Mouse (Mus musculus) C2C12 (cell line): Measurements from ENCODE around the gene Samd4b. TPM values are rescaled to one million over a fixed set of nuclear protein-coding genes. Genes with fewer than 3 reads are reported as not detected.

Experiments used
- H3K27me3 ChIP-seq: one replicate; pipeline ENCODE4 v1.6.1; 2011; ENCODE audit not compliant: control insufficient read depth, insufficient read depth, insufficient read length
- H3K36me3 ChIP-seq: one replicate; pipeline ENCODE4 v1.6.1; 2011; ENCODE audit not compliant: control insufficient read depth, insufficient read depth
- H3K4me3 ChIP-seq: one replicate; pipeline ENCODE4 v1.5.1; 2011; ENCODE audit warnings: mild to moderate bottlenecking, control low read depth; ENCODE audit not compliant: poor library complexity, insufficient read depth, severe bottlenecking
- H3K79me2 ChIP-seq: one replicate; pipeline ENCODE4 v1.6.1; 2011; ENCODE audit not compliant: control insufficient read depth, insufficient read depth
- H3K79me3 ChIP-seq: one replicate; pipeline ENCODE4 v1.6.1; 2011; ENCODE audit warnings: low read depth, control low read depth
- H3ac ChIP-seq: one replicate; pipeline ENCODE3; 2011; ENCODE audit warnings: low read depth; ENCODE audit not compliant: control insufficient read depth, insufficient read length
- CEBPB ChIP-seq: IDR thresholded peaks from one replicate; pipeline ENCODE4 v1.6.1; 2011; ENCODE audit warnings: low read depth, mild to moderate bottlenecking, control low read depth, moderate library complexity
- CTCF ChIP-seq: IDR thresholded peaks from one replicate; pipeline ENCODE4 v1.5.1; 2011; ENCODE audit not compliant: control insufficient read depth, insufficient read depth, insufficient read length
- FOSL1 ChIP-seq: IDR thresholded peaks from one replicate; pipeline ENCODE4 v1.8.0; 2011; ENCODE audit warnings: mild to moderate bottlenecking, low read length; ENCODE audit not compliant: poor library complexity, insufficient read depth, severe bottlenecking
- MAX ChIP-seq: IDR thresholded peaks from one replicate; pipeline ENCODE4 v1.6.1; 2011; ENCODE audit warnings: mild to moderate bottlenecking, control low read depth
- MYOD1 ChIP-seq: IDR thresholded peaks from one replicate; pipeline ENCODE4 v1.6.1; 2011; ENCODE audit warnings: low read depth; ENCODE audit not compliant: control insufficient read depth, insufficient read length
- MYOG ChIP-seq: IDR thresholded peaks from one replicate; pipeline ENCODE4 v1.6.1; 2011; ENCODE audit not compliant: control insufficient read depth, insufficient read length; ENCODE audit errors: extremely low read depth
- USF1 ChIP-seq: IDR thresholded peaks from one replicate; pipeline ENCODE4 v1.6.1; 2011; ENCODE audit warnings: low read depth, mild to moderate bottlenecking, control low read depth, moderate library complexity
- polyA plus RNA-seq: library from polyadenylated mRNA; unstranded; fragments of >200 nt; fragmentation: generic; extraction: Trizol; gene quantifications from one replicate; pipeline ENCODE4 v1.2.1, GENCODE M21; 2012; ENCODE audit warnings: missing spikeins

Samd4b gene
- polyA plus RNA-seq, 1 experiment, result 42.6 TPM

GRCm38 (mm10) chr7:28370051-28370450 lies 227.9 kb downstream of the Samd4b start:
- no peak overlapping the region for H3K4me3 ChIP-seq
- no peak overlapping the region for H3ac ChIP-seq
- peaks cover 38% of the 10 kb centered on the region for H3K79me2 ChIP-seq
- no peak for TF ChIP-seq MYOG
- no peak for TF ChIP-seq CTCF
- no peak for TF ChIP-seq USF1
- TF ChIP-seq MAX, result no peak
- no peak for TF ChIP-seq MYOD1
- TF ChIP-seq FOSL1, result no peak
- TF ChIP-seq CEBPB, result no peak
- H3K27me3 ChIP-seq, result no peaks in the 10 kb centered on the region
- H3K36me3 ChIP-seq, result peaks cover 8% of the 10 kb centered on the region
- H3K79me3 ChIP-seq, result peaks cover 17% of the 10 kb centered on the region

DNA sequence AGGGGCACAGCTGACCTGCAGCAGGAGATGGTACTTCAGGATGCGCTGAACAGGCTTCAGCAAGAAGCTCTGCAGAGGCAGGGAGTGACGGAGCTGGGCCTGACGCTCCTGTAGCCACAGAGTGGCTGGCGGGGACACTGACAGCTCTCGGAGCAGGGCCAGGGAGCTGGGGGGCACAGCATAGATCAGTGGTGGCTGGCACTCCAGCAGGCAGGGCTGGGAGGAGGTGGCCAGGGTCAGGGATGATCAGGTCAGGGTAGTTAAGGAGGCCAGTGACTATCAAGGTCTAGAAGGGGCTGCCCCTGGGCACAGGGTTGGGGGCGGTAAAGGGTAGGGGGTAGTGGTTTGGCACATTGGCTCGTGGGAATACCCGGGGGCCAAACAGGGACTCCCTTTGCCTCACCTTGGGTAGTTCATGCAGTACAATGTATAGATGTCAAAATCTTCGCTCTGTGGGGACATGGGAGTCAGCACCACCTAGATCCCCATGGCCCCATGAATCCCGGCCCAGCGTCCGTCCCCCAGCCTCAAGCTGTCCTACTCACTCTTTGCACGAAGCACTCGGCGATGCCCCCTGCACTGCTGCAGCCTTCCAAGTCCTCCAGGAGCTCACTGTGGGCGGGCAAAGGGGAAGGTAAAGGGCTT lies 229.5 kb downstream of the Samd4b start:
- peaks cover 15% of the 10 kb centered on the region for H3K36me3 ChIP-seq
- no peak overlapping the region for H3K4me3 ChIP-seq
- no peak overlapping the region for H3ac ChIP-seq
- peaks cover 38% of the 10 kb centered on the region for H3K79me2 ChIP-seq
- TF ChIP-seq MYOD1 (no peak), MYOG (no peak), FOSL1 (no peak)
- H3K27me3 ChIP-seq, result no peaks in the 10 kb centered on the region
- peaks cover 17% of the 10 kb centered on the region for H3K79me3 ChIP-seq

DNA sequence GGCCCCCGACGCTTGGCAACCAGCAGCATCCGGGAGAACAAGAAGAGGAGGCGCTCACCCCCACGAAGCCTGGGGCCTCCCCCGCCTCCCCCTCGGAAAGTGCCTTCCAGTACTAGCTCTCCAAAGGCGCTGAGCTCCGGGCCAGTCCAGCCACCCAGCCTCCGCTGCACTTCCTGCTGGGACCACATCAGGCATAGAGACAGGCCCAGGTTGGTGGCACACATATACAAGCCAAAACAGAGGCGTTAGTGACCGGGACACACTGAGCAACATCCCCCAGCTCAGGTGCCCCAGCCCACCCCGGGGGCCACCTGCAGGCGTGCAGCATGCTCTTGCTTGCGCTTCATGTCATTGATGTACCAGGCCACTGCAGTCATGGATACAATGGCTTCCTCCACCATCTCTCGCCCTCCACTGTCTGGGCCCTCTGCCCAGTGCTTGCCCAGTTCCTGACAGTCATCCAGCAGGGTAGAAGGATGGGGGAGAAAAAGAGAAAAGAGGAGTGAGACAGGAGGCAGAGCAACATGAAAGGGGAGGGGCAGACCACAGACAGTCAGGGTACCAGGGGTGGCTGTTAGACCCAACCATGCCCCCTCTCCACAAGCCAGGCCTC lies 230.2 kb downstream of the Samd4b start:
- H3K79me3 ChIP-seq, result peaks cover 17% of the 10 kb centered on the region
- no peak overlapping the region for H3ac ChIP-seq
- H3K27me3 ChIP-seq, result no peaks in the 10 kb centered on the region
- no peak for TF ChIP-seq CTCF
- no peak for TF ChIP-seq MAX
- no peak for TF ChIP-seq USF1
- no peak for TF ChIP-seq MYOD1
- TF ChIP-seq FOSL1, result no peak
- TF ChIP-seq CEBPB, result no peak
- TF ChIP-seq MYOG, result no peak
- H3K79me2 ChIP-seq, result peaks cover 38% of the 10 kb centered on the region
- no peak overlapping the region for H3K4me3 ChIP-seq
- peaks cover 15% of the 10 kb centered on the region for H3K36me3 ChIP-seq

GRCm38 (mm10) chr7:28362441-28363060 lies 235.4 kb downstream of the Samd4b start:
- no peak for TF ChIP-seq MYOD1
- no peak for TF ChIP-seq USF1
- TF ChIP-seq FOSL1, result no peak
- TF ChIP-seq MYOG, result no peak
- no peak for TF ChIP-seq CTCF
- no peak for TF ChIP-seq CEBPB
- TF ChIP-seq MAX, result no peak
- no peak overlapping the region for H3K4me3 ChIP-seq
- H3K79me2 ChIP-seq, result no peaks in the 10 kb centered on the region
- H3ac ChIP-seq, result no peak overlapping the region
- no peaks in the 10 kb centered on the region for H3K27me3 ChIP-seq
- H3K79me3 ChIP-seq, result no peaks in the 10 kb centered on the region
- H3K36me3 ChIP-seq, result peaks cover 23% of the 10 kb centered on the region

GRCm38 (mm10) chr7:28361647-28362341 lies 236.2 kb downstream of the Samd4b start:
- no peak for TF ChIP-seq MAX
- TF ChIP-seq CTCF, result no peak
- TF ChIP-seq MYOD1, result no peak
- TF ChIP-seq FOSL1, result no peak
- TF ChIP-seq USF1, result no peak
- TF ChIP-seq CEBPB, result no peak
- no peak for TF ChIP-seq MYOG
- no peak overlapping the region for H3K4me3 ChIP-seq
- H3ac ChIP-seq, result no peak overlapping the region
- H3K36me3 ChIP-seq, result peaks cover 23% of the 10 kb centered on the region
- no peaks in the 10 kb centered on the region for H3K27me3 ChIP-seq
- H3K79me2 ChIP-seq, result no peaks in the 10 kb centered on the region
- no peaks in the 10 kb centered on the region for H3K79me3 ChIP-seq

GRCm38 (mm10) chr7:28360291-28360690 lies 237.7 kb downstream of the Samd4b start:
- Histone ChIP-seq H3K79me3 (no peaks in the 10 kb centered on the region), H3K4me3 (no peak overlapping the region), H3K79me2 (no peaks in the 10 kb centered on the region), H3ac (no peak overlapping the region), H3K36me3 (peaks cover 23% of the 10 kb centered on the region), H3K27me3 (no peaks in the 10 kb centered on the region)
- TF ChIP-seq MAX (no peak), MYOG (no peak), MYOD1 (no peak), FOSL1 (no peak), CTCF (no peak), USF1 (no peak), CEBPB (no peak)
